Comparison of ENCODE assay signal across 8 mouse cellular contexts in genomic region chr4:129671491-129672082, GRCm38 (mm10). TPM values are rescaled to one million over a fixed set of nuclear protein-coding genes. Genes with fewer than 3 reads are reported as not detected.
DNase-seq lines count a peak whose midpoint lies in the region; ATAC-seq and TF ChIP-seq lines count a peak whose summit lies in the region.

No protein-coding gene starts in this region.

- no peaks in the 10 kb centered on the region for H3K27me3 ChIP-seq in cerebellum, adult 2 months (ENCODE audit: control insufficient read depth, insufficient read depth, low read length)
- no peaks in the 10 kb centered on the region for H3K27me3 ChIP-seq in forebrain, embryonic 16.5 days (replicated peaks; ENCODE audit: control insufficient read depth, insufficient read depth, low read length)
- H3K27me3 ChIP-seq in hindbrain, embryonic 15.5 days = no peaks in the 10 kb centered on the region

- H3K9ac ChIP-seq in forebrain, embryonic 16.5 days (replicated peaks; ENCODE audit: low read depth, low read length) = peak overlapping the region; percentile 85
- peak overlapping the region; percentile 84 for H3K9ac ChIP-seq in hindbrain, embryonic 15.5 days

- peak; percentile 57 for DNase-seq in urinary bladder, postnatal 14 days (ENCODE audit: low spot score)
- DNase-seq in urinary bladder, postnatal 10 days (ENCODE audit: low spot score) = no peak
- DNase-seq in cerebellum, adult 2 months = peak; percentile 44 to 46
- peak; percentile 42 for DNase-seq in left cerebral cortex, postnatal 4 days
- DNase-seq in mesoderm, embryonic 11.5 days (ENCODE audit: low read depth, low spot score) = peak; percentile 61
- peak; percentile 16 to 41 for DNase-seq in spleen, postnatal 14 days (ENCODE audit: low spot score in 2 of 2)

- peak overlapping the region; percentile 77 for H3K4me3 ChIP-seq in cerebellum, adult 2 months (replicated peaks; ENCODE audit: insufficient read depth, low read depth, low read length)
- peak overlapping the region; percentile 96 for H3K4me3 ChIP-seq in forebrain, embryonic 16.5 days (replicated peaks; ENCODE audit: low read length)
- peak overlapping the region; percentile 82 for H3K4me3 ChIP-seq in hindbrain, embryonic 15.5 days

- peaks cover 8% of the 10 kb centered on the region; the same call in 1 of the 2 replicates for H3K36me3 ChIP-seq in forebrain, embryonic 16.5 days (ENCODE audit: control insufficient read depth, insufficient read depth)
- peaks cover 13% of the 10 kb centered on the region for H3K36me3 ChIP-seq in hindbrain, embryonic 15.5 days

- WGBS in cerebellum, adult 2 months = 5% methylated on average over 12 of the region's 12 CpGs
- WGBS in forebrain, embryonic 16.5 days = 7% methylated on average over 12 of the region's 12 CpGs
- WGBS in hindbrain, embryonic 15.5 days = 6% methylated on average over 12 of the region's 12 CpGs

- ATAC-seq in forebrain, embryonic 16.5 days = 0 out of 2 replicates have a peak, but pooled peaks have one; percentile 29
- ATAC-seq in hindbrain, embryonic 15.5 days (ENCODE audit: low FRiP score, low read depth) = peak; percentile 28; the same call in 1 of the 2 replicates

- no peaks in the 10 kb centered on the region for H3K9me3 ChIP-seq in forebrain, embryonic 16.5 days (ENCODE audit: control insufficient read depth, low read length)
- H3K9me3 ChIP-seq in hindbrain, embryonic 15.5 days = no peaks in the 10 kb centered on the region

- H3K27ac ChIP-seq in cerebellum, adult 2 months (ENCODE audit: insufficient read depth, low read length) = peak overlapping the region; percentile 49; the same call in 1 of the 2 replicates
- peak overlapping the region; percentile 75; the same call in 1 of the 2 replicates for H3K27ac ChIP-seq in forebrain, embryonic 16.5 days (ENCODE audit: low read length)
- H3K27ac ChIP-seq in hindbrain, embryonic 15.5 days (replicated peaks) = peak overlapping the region; percentile 90

- H3K4me2 ChIP-seq in forebrain, embryonic 16.5 days (ENCODE audit: low read length) = peak overlapping the region; percentile 99
- peak overlapping the region; percentile 75 for H3K4me2 ChIP-seq in hindbrain, embryonic 15.5 days

- TF ChIP-seq CTCF in cerebellum, adult 2 months (IDR thresholded peaks at IDR 0.05; ENCODE audit: borderline replicate concordance, insufficient read depth, low read depth, low read length) = peak; percentile 62

- H3K4me1 ChIP-seq in cerebellum, adult 2 months (ENCODE audit: control insufficient read depth, insufficient read depth, low read length) = peaks cover 2% of the 10 kb centered on the region; the same call in 1 of the 2 replicates
- H3K4me1 ChIP-seq in forebrain, embryonic 16.5 days (replicated peaks; ENCODE audit: control insufficient read depth, insufficient read depth, low read length) = peaks cover 17% of the 10 kb centered on the region
- peaks cover 20% of the 10 kb centered on the region for H3K4me1 ChIP-seq in hindbrain, embryonic 15.5 days (replicated peaks)

- intact Hi-C loops in left cerebral cortex, postnatal 4 days (cut with DNase I) = no loop called here

- no peak for TF ChIP-seq POLR2A in cerebellum, adult 2 months (IDR thresholded peaks at IDR 0.05; ENCODE audit: borderline replicate concordance, insufficient read depth, low read length)

RNA-seq across cellular contexts. Expression of gene Kpna6, which starts 1.0 kb away (rescaled TPM):
- polyA plus RNA-seq in cerebellum, adult 2 months (2012; rRNA removed) = 55.3 and 56.9 TPM in 2 replicates
- polyA plus RNA-seq in forebrain, embryonic 16.5 days (2015; fragmentation: Nextera tagmentation; extraction: Ambion mirVana) = 16.4 and 17.9 TPM in 2 replicates
- polyA plus RNA-seq in hindbrain, embryonic 15.5 days (2015; fragmentation: Nextera tagmentation; extraction: Ambion mirVana) = 17.4 and 19.1 TPM in 2 replicates
- total RNA-seq in left cerebral cortex, postnatal 4 days (2021) = 10 to 100 TPM; 78.3 to 83.0 TPM

RNA-seq across cellular contexts. Expression of gene Tmem39b, which starts 25.1 kb away (rescaled TPM):
- 13.2 and 13.8 TPM in 2 replicates for polyA plus RNA-seq in cerebellum, adult 2 months (2012; rRNA removed)
- polyA plus RNA-seq in forebrain, embryonic 16.5 days (2015; fragmentation: Nextera tagmentation; extraction: Ambion mirVana) = 16.1 and 25.0 TPM in 2 replicates
- 14.8 TPM in 2 replicates for polyA plus RNA-seq in hindbrain, embryonic 15.5 days (2015; fragmentation: Nextera tagmentation; extraction: Ambion mirVana)
- total RNA-seq in left cerebral cortex, postnatal 4 days (2021) = 10 to 100 TPM; 21.5 to 22.3 TPM

RNA-seq across cellular contexts. Expression of gene Txlna, which starts 30.7 kb away (rescaled TPM):
- polyA plus RNA-seq in cerebellum, adult 2 months (2012; rRNA removed) = 40.0 and 40.6 TPM in 2 replicates
- polyA plus RNA-seq in forebrain, embryonic 16.5 days (2015; fragmentation: Nextera tagmentation; extraction: Ambion mirVana) = 68.1 and 72.8 TPM in 2 replicates
- polyA plus RNA-seq in hindbrain, embryonic 15.5 days (2015; fragmentation: Nextera tagmentation; extraction: Ambion mirVana) = 45.6 and 45.9 TPM in 2 replicates
- 10 to 100 TPM; 39.7 to 44.7 TPM for total RNA-seq in left cerebral cortex, postnatal 4 days (2021)

RNA-seq across cellular contexts. Expression of gene Ccdc28b, which starts 47.8 kb away (rescaled TPM):
- polyA plus RNA-seq in cerebellum, adult 2 months (2012; rRNA removed) = 184 and 201 TPM in 2 replicates
- polyA plus RNA-seq in forebrain, embryonic 16.5 days (2015; fragmentation: Nextera tagmentation; extraction: Ambion mirVana) = 109 and 133 TPM in 2 replicates
- polyA plus RNA-seq in hindbrain, embryonic 15.5 days (2015; fragmentation: Nextera tagmentation; extraction: Ambion mirVana) = 153 and 159 TPM in 2 replicates
- total RNA-seq in left cerebral cortex, postnatal 4 days (2021) = 100 to 1,000 TPM; 125 to 131 TPM

RNA-seq across cellular contexts. Expression of gene Iqcc, which starts 52.7 kb away (rescaled TPM):
- polyA plus RNA-seq in cerebellum, adult 2 months (2012; rRNA removed) = 37.1 and 40.6 TPM in 2 replicates
- polyA plus RNA-seq in forebrain, embryonic 16.5 days (2015; fragmentation: Nextera tagmentation; extraction: Ambion mirVana) = 30.7 and 37.0 TPM in 2 replicates
- 26.7 and 32.9 TPM in 2 replicates for polyA plus RNA-seq in hindbrain, embryonic 15.5 days (2015; fragmentation: Nextera tagmentation; extraction: Ambion mirVana)
- total RNA-seq in left cerebral cortex, postnatal 4 days (2021) = 10 to 100 TPM; 26.1 to 28.8 TPM
